Mouse (Mus musculus) right cerebral cortex, adult 18-20 months (tissue): Measurements from ENCODE around the gene Cobl.

Experiments
- DNase-seq: peaks from one replicate; pipeline ENCODE4 v3.0.0; 2022; ENCODE audit warnings: mixed read lengths

Cobl gene

DNA sequence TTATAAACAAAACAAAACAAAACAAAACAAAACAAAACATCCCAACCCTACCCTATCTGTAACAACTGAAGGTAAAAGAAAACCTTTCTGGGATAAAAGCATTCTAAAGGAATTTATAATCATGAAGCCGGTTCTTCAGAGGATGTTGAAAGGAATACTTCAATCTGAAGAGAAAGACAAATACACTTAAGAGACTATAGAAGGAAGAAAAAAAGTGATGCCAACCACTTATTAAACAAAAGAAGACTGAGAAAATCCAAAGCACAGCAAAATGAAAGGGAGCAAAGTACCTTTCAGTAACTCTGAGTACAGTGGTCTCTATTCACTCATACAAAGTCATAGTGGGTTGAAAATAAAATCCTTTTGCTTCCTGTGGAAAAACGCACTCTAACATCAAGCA lies 256.2 kb downstream of the Cobl start:
- DNase-seq = no peak

DNA sequence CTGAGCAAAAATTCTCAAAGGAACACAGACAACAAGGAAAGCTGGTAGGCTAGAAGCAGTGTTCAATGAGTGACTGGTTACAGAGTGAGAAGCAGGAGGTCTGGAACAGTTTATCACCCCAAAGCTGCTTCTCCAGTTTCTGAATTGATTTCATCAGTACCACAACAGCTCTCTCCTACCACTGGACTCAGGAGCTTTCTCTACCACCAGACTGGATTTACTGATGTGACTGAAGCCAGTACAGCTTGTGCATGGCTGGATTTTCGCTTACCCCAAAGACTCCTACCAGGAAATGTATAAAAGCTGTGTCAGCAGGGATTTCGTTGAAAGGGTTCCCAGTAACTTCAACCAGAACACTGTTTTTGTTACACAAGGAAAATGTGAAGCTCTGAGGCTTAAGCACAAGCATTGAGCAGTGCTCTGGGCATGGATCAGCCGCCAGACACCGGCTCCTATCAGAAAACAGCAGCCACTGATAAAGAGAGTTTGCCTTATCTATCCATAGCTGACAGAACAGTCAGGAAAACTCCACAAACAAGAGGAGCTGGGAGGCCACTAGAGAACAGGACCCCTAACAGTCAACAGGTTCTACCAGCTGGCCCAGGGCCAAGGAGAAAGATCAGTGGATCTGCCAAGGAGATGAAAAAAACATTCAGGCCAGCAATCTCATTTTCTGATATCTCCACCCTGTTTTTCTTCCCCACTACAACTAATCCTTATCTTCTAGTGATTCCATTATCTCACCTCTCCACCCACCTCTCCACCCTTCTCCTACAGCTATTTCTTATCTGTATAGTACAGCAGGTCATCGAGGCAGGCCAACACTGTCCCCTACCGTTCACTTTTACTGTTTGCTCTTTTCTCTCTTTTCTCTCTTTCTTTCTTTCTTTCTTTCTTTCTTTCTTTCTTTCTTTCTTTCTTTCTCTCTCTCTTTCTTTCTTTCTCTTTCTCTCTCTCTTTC lies 259.3 kb downstream of the Cobl start:
- DNase-seq = no peak

DNA sequence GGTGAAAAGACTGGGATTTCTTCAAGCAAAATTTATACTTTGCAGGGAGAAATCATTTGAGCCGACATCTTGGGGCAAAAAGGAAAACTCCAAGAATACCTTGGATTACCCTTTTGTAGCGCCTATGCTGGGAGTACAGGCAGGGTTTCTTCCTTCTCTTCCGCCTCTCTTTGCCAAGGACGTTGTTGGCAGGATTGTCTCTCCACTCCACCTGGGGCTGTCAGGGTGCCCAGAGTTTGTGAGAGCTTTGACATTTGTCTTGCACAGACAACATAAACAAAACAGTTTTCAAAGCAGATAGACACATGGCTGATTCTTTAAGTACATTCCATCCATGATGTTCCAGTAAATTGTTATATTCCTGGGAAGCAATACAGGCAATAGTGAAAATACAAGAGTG lies 265.3 kb downstream of the Cobl start:
- DNase-seq = no peak

DNA sequence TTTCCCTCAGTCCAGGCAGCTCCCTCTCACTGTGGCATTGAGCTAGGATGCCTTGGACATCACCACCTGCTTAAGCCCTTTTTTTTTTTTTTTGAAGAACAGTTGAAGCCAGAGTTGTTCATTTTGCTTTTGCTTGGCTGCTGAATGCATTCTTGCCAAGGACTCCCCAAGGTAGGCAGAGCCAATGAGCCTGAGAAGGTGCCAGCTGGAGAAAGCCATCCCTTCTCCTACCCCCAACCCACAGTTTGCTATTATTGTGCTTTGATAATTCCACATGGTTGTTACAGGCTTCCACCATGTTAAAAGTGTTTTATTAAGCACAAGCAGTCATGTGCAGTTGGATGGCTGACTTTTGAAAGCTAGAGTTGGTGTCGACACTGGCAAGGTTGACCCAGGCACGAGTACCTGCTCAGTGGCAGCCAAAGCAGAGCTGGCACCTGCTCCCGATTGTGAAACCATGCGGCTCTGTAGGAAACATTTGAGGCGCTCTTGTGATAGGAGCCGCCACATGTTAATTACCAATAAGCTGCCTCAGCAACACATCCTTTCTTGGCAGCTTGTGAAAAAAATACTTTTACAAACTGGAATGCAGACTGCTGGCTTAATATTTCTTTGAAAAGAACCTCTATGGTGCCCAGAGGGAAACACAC lies 265.9 kb downstream of the Cobl start:
- DNase-seq = no peak

DNA sequence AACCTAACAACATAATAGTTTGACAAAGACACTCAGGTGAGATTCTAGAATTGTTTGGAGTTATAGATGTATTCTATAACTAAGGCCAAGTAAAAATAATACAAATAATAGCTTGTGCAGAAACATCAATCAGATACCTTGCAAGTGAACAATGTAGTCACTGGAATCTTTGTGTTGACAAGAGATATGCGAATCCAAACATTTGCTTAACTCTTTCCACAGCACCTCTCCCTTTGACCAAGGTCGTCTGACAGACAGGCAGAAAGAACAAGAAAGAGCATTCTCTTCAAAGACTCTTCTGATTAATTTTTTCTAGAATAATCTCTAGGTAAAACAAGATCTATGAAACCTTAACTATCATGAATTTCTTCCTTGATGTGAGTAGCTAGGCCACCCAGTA lies 266.7 kb downstream of the Cobl start:
- no peak for DNase-seq

DNA sequence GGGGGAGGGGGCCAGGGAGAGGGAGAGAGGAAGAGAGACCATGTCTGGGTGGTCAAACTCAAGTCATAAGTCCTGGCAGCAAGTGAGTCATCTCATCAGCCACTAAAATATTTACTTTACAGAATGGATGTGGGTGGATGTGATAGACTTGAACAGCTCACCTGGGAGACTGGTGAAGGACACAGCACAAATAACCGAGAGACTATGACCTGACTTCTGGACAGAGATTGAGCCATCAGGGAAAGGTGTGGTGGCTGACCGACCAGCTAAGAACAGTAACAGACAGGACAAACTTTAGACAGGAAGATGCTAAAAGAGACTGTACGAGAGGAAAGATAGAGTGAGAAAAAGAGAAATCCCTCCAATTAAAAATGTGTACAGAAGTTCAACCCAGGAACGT lies 267.2 kb downstream of the Cobl start:
- DNase-seq = no peak

DNA sequence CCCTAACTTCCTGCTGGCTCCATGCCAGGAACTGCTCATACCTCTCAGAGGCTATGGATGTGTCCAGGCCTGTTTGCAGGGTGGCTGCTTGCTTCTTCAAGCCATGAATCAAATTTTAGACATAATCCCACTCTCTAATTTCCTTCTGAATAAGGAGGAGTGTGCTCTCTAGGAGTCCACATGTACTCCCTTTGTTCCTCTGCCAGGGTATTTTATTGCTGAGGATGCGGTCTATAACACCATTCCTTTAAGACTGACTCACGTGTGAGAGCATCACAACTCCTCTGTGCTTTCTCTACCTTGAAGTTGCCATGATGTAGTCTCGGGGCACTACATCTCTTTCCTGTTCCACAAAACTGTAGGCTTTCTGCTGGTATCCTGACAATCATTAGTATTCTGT lies 269.4 kb downstream of the Cobl start:
- DNase-seq = no peak

DNA sequence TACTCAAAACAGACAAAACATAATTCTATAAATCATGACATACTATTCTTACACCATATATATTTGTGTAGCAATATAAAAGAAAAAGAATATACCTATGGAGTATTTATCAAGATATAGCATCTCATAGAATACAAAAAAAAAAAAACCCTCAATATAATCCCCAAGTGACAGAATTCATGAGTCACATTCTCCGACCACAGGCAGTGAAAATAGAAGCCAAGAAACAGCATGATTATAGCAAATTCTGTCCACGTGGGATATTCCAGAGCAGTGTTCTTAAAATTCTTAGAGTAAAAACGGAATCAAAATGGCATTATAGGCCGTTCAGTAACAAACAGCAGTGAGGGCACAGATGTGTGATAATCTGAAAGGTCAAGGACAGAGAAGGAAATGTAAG lies 271.4 kb downstream of the Cobl start:
- DNase-seq = no peak

DNA sequence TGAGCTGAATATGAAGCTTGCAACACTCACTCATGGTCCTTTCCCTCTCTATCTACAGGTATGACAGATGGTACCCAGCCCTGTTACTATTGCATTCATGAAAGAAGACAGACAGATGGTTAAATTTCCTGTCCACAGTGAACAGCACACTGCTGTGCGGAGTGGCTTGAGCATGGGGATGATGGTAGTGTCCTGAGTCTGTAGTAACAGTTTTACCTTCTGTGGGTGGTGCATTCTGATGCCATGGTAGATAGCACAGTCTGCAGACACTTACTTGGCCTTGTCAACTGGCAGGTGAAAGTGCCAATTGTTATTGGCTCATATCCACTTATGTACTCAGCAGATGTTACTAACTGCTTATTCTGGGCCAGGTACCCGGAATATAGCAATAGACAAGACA lies 273.4 kb downstream of the Cobl start:
- no peak for DNase-seq

DNA sequence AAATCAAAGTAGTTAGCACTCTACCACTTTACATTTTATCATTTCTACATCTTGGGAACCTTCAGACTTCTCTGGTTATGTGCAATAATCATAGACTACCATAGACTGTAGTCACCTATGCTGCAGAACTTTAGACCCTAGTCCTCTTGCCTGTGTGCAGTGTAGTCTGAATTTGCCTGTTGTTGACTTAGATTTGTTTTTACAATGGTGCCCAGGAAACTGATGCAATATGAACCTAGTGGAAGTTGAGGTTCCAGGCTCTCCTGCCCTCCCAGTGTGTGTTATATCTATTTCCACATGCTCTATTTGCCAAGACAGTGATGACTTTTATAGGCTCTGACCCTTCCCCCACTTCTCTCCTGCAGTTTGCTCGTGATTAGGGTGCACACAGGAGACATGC lies 274.3 kb downstream of the Cobl start:
- no peak for DNase-seq
